Mouse (Mus musculus) liver, embryonic 12.5 days (tissue): ENCODE measurements around the gene Hint1. TPM values are rescaled to one million over a fixed set of nuclear protein-coding genes. Genes with fewer than 3 reads are reported as not detected.
"Not testable (repeated sequence)": the region's sequence is repeated elsewhere in the genome, so short reads cannot be mapped to it uniquely, and the experiment has no call there.

Experiments
- ATAC-seq: fragments of 200-750 bp; cut with Nextera tagmentation; 2 replicates; pipeline ENCODE4 v1.8.0; 2017; ENCODE audit warnings: moderate number of reproducible peaks, mild to moderate bottlenecking, moderate library complexity
- H3K27ac ChIP-seq: fragments of 300-500 bp; sonication (generic); 2 replicates; pipeline ENCODE4 v1.5.1; 2016; ENCODE audit warnings: mild to moderate bottlenecking
- H3K27me3 ChIP-seq: fragments of 300-500 bp; sonication (generic); replicated peaks from 2 replicates; pipeline ENCODE4 v1.6.1; 2016; ENCODE audit warnings: mild to moderate bottlenecking, moderate library complexity
- H3K36me3 ChIP-seq: fragments of 300-500 bp; sonication (generic); 2 replicates; pipeline ENCODE4 v1.6.1; 2016; ENCODE audit warnings: mild to moderate bottlenecking, moderate library complexity
- H3K4me1 ChIP-seq: fragments of 300-500 bp; sonication (generic); 2 replicates; pipeline ENCODE4 v1.6.1; 2016
- H3K4me2 ChIP-seq: fragments of 300-500 bp; sonication (generic); 2 replicates; pipeline ENCODE4 v1.6.1; 2016; ENCODE audit warnings: mild to moderate bottlenecking, moderate library complexity
- H3K4me3 ChIP-seq: fragments of 300-500 bp; sonication (generic); 2 replicates; pipeline ENCODE4 v1.5.1; 2016; ENCODE audit warnings: mild to moderate bottlenecking, moderate library complexity
- H3K9ac ChIP-seq: fragments of 300-500 bp; sonication (generic); 2 replicates; pipeline ENCODE4 v1.6.1; 2016; ENCODE audit warnings: mild to moderate bottlenecking, moderate library complexity
- H3K9me3 ChIP-seq: fragments of 300-500 bp; sonication (generic); replicated peaks from 2 replicates; pipeline ENCODE4 v1.6.1; 2016; ENCODE audit warnings: mild to moderate bottlenecking, moderate library complexity
- WGBS: fragments of 180-500 bp; shearing (Covaris S2); methylation state at CpG from one replicate; pipeline ENCODE4 v1.1.7; 2016; ENCODE audit not compliant: insufficient replicate concordance; 5-methylcytosine and 5-hydroxymethylcytosine counted together
- polyA plus RNA-seq: library from polyadenylated mRNA; unstranded; fragments of >200 nt; fragmentation: Nextera tagmentation; extraction: Ambion mirVana; gene quantifications from 2 replicates; pipeline ENCODE4 v1.2.1, GENCODE M21; 2016

Gene Hint1
- polyA plus RNA-seq, 1 experiment from 2014 or later = 479 TPM

- H3K9ac ChIP-seq = no peak overlapping the region
- no peaks in the 10 kb centered on the region for H3K9me3 ChIP-seq
- 38% methylated on average over 5 of the region's 5 CpGs for WGBS
- no peak overlapping the region for H3K27ac ChIP-seq
- H3K4me1 ChIP-seq = peaks cover 13% of the 10 kb centered on the region
- no peak overlapping the region for H3K4me3 ChIP-seq
- no peaks in the 10 kb centered on the region; the same call in 1 of the 2 replicates for H3K36me3 ChIP-seq
- H3K4me2 ChIP-seq = no peak overlapping the region
- H3K27me3 ChIP-seq = no peaks in the 10 kb centered on the region
- no peak for ATAC-seq
These were observed 21.2 kb upstream of the Hint1 start for GRCm38 (mm10) chr11:54844959-54845358.

- no peak overlapping the region for H3K4me3 ChIP-seq
- no peak overlapping the region for H3K27ac ChIP-seq
- no peaks in the 10 kb centered on the region for H3K27me3 ChIP-seq
- H3K36me3 ChIP-seq = no peaks in the 10 kb centered on the region; the same call in 1 of the 2 replicates
- H3K4me1 ChIP-seq = peaks cover 21% of the 10 kb centered on the region
- H3K4me2 ChIP-seq = no peak overlapping the region
- no peaks in the 10 kb centered on the region for H3K9me3 ChIP-seq
- no peak overlapping the region for H3K9ac ChIP-seq
- ATAC-seq = no peak
- WGBS = 50% methylated on average over 8 of the region's 8 CpGs
These were observed 20.4 kb upstream of the Hint1 start for GRCm38 (mm10) chr11:54845470-54846442.

DNA sequence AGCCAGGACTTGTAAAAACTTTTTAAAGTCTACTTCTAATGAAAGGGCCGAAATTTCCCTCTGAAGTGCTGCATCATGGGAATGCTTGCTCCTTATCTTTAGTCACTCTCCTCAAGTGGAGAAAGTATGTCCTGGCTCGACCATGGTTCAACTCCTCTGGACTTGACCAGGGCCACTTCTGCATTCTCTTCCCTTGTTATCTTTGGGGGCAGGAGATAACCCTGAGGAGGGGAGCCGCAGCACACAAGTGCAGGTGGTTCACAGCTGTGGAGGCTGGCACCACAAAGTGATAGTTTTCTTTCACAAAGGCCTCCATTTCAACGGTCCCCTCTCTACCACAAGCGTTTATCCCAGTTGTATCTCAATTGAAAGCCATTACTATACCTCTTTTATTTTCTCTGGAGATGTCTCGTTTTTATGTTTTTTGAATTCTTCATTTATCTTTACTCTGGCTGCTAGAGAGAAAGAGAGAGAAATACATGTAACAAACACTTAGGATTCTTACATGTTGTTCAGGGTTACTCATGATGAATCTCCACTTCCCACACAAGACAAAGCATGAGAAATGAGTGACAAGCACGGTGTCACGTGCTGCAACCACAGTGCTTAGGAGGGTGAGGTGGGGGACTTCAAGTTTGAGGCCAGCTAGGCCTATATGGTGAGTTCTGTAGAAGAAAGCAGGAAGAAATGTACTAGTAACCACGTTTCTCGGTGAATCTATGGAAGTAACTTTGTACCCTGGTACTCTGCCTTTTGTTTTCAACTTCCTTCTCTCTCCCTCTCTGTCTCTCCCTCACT lies 16.0 kb upstream of the Hint1 start:
- no peak overlapping the region for H3K4me2 ChIP-seq
- H3K27ac ChIP-seq = no peak overlapping the region
- 32% methylated on average over 10 of the region's 10 CpGs for WGBS

DNA sequence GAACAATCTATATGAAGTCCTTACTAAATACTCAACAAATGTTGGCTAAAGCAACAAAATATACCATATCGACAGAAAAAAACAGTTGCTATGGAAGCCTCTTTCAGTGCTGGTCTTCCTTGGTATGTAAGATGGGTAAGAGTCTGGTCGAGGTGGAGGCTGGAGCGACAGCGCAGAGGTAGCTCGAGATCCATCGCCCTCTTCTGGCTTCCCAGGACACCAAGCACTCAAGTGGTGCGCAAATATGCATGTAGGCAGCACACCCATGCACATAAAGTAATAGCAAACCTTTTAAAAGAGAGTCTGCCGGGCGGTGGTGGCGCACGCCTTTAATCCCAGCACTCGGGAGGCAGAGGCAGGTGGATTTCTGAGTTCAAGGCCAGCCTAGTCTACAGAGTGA lies 14.5 kb upstream of the Hint1 start:
- 88% methylated on average over 12 of the region's 12 CpGs for WGBS
- Histone ChIP-seq H3K27ac (no peak overlapping the region), H3K9ac (no peak overlapping the region), H3K27me3 (no peaks in the 10 kb centered on the region), H3K4me1 (peaks cover 12% of the 10 kb centered on the region), H3K4me2 (no peak overlapping the region), H3K4me3 (no peak overlapping the region), H3K36me3 (no peaks in the 10 kb centered on the region; the same call in 1 of the 2 replicates), H3K9me3 (no peaks in the 10 kb centered on the region)
- ATAC-seq = no peak

More for the DNA sequence above, 16.0 kb upstream of the Hint1 start:
- Histone ChIP-seq H3K27me3 (no peaks in the 10 kb centered on the region), H3K4me3 (no peak overlapping the region), H3K4me1 (peaks cover 12% of the 10 kb centered on the region), H3K36me3 (no peaks in the 10 kb centered on the region; the same call in 1 of the 2 replicates), H3K9ac (no peak overlapping the region), H3K9me3 (no peaks in the 10 kb centered on the region)
- ATAC-seq = no peak

DNA sequence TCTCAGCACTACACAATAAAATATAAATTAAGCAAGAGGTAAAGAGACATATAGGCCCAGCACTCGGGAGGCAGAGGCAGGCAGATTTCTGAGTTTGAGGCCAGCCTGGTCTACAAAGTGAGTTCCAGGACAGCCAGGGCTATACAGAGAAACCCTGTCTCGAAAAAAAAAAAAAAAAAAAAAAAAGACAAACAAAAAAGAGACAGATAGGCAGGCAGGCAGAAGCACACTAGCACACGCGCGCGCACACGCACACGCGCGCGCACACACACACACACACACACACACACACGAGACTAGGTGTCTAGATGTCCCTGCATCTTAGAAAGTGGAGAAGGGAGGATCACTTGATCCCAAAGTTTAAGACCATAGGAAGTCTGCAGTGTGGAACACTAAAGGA lies 7.3 kb upstream of the Hint1 start:
- not testable (repeated sequence) for H3K4me3 ChIP-seq, H3K9me3 ChIP-seq, H3K27me3 ChIP-seq, H3K36me3 ChIP-seq, H3K9ac ChIP-seq, ATAC-seq, H3K27ac ChIP-seq
- Histone ChIP-seq H3K4me2 (peak overlapping the region; percentile 87), H3K4me1 (peaks cover 25% of the 10 kb centered on the region)
- 83% methylated on average over 8 of the region's 12 CpGs for WGBS

GRCm38 (mm10) chr11:54859322-54860165 lies 6.6 kb upstream of the Hint1 start:
- H3K36me3 ChIP-seq = peaks cover 4% of the 10 kb centered on the region; the same call in 1 of the 2 replicates
- H3K4me2 ChIP-seq = peak overlapping the region; percentile 87
- H3K9me3 ChIP-seq = no peaks in the 10 kb centered on the region
- peak overlapping the region; percentile 97 for H3K27ac ChIP-seq
- WGBS = 20% methylated on average over 11 of the region's 11 CpGs
- H3K27me3 ChIP-seq = no peaks in the 10 kb centered on the region
- no peak for ATAC-seq
- H3K4me3 ChIP-seq = peak overlapping the region; percentile 77
- H3K4me1 ChIP-seq = peaks cover 25% of the 10 kb centered on the region
- peak overlapping the region; percentile 81 for H3K9ac ChIP-seq

DNA sequence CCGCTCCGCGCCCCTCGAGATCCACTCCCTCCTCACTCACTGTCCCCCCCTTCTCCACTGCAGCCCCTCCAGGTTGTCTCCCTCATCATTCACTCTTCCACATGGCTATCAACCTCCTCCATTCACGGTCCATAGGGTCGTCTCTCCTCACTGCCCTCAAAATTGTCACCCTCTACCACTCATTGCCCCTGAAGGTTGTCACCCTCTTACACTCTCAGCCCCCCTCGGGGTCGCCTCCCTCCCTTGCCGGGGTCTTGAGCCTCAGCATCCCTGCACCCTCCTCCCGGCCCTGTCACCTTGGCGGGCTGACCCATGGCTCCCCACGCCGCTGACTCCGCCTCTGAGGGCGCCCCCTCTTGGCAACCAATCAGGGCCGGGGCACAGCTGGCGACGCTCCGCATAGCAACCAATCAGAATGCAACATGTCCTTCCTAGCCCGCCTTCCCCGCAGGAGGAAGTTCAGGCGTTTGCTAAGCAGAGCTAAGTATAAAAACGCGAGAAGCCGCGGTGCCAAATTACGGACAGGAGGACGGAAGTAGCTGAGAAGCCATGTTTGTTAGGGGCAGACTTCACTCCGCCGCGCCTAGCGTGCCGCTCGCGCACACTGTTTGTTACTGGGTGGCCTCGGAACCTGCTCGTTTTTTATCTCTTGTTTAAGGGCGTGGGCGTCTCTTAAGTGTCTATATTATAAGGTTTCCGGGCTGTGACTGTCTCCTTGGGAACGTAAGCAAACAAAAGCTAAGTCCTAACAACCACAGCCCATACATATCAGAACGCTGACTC lies 5.7 kb upstream of the Hint1 start, which contains the start of gene Lyrm7:
Gene Lyrm7, minus strand, starts transcription at position 661 of the 783 bp plus-strand sequence.
- no peaks in the 10 kb centered on the region for H3K27me3 ChIP-seq
- H3K9me3 ChIP-seq = no peaks in the 10 kb centered on the region
- H3K4me2 ChIP-seq = peak within 1 kb of the TSS; percentile 87
- H3K36me3 ChIP-seq = peaks cover 4% of the 10 kb centered on the region; the same call in 1 of the 2 replicates
- H3K27ac ChIP-seq = peak within 1 kb of the TSS; percentile 97
- H3K4me1 ChIP-seq = peaks cover 28% of the 10 kb centered on the region
- peak within 1 kb of the TSS; percentile 77 for H3K4me3 ChIP-seq
- peak; percentile 96 for ATAC-seq
- WGBS = under 1% methylated on average over 42 of the region's 42 CpGs
- peak within 1 kb of the TSS; percentile 81 for H3K9ac ChIP-seq

GRCm38 (mm10) chr11:54861471-54862420 lies 4.4 kb upstream of the Hint1 start:
- no peak for ATAC-seq
- Histone ChIP-seq H3K9me3 (no peaks in the 10 kb centered on the region), H3K4me3 (peak overlapping the region; percentile 77), H3K9ac (peak overlapping the region; percentile 76), H3K27me3 (no peaks in the 10 kb centered on the region), H3K4me2 (peak overlapping the region; percentile 87), H3K27ac (peak overlapping the region; percentile 97), H3K4me1 (peaks cover 35% of the 10 kb centered on the region), H3K36me3 (peaks cover 4% of the 10 kb centered on the region; the same call in 1 of the 2 replicates)
- WGBS = 83% methylated on average over 5 of the region's 5 CpGs

GRCm38 (mm10) chr11:54862621-54863520 lies 3.3 kb upstream of the Hint1 start:
- Histone ChIP-seq H3K27ac (0 out of 2 replicates have a peak overlapping the region, but pooled peaks have one; percentile 10), H3K4me2 (no peak overlapping the region)
- 42% methylated on average over 10 of the region's 10 CpGs for WGBS

More at GRCm38 (mm10) chr11:54862621-54863520, 3.3 kb upstream of the Hint1 start:
- H3K4me1 ChIP-seq = peaks cover 46% of the 10 kb centered on the region
- no peaks in the 10 kb centered on the region for H3K9me3 ChIP-seq
- no peak for ATAC-seq
- no peak overlapping the region for H3K9ac ChIP-seq
- no peaks in the 10 kb centered on the region for H3K27me3 ChIP-seq
- H3K36me3 ChIP-seq = peaks cover under 1% of the 10 kb centered on the region; the same call in 1 of the 2 replicates
- H3K4me3 ChIP-seq = no peak overlapping the region
